Mouse (Mus musculus) left cerebral cortex, postnatal 36 days (tissue): ENCODE data around the gene Wdr78. TPM values are rescaled to one million over a fixed set of nuclear protein-coding genes. Genes with fewer than 3 reads are reported as not detected.
A peak's percentile ranks its signal among the peaks of the same experiment; 100 is the strongest.

Experiments used
- DNase-seq, 2 experiments: peaks; one replicate each; pipeline ENCODE4 v3.0.0; 2021 to 2022; ENCODE audit warnings: low spot score in 2 of 2, mixed read lengths in 1 of 2
- intact Hi-C: fragments of 180-260 bp; cut with DNase I; formaldehyde crosslinking; loops from one replicate; pipeline ENCODE4 v1.15.1; 2025
- total RNA-seq, 2 experiments: library from RNA; stranded (reverse); gene quantifications; 2 replicates each; pipeline ENCODE4 v1.2.3; 2021

The Wdr78 gene
- total RNA-seq: 10 to 100 TPM; 10.6 to 17.4 TPM

GRCm38 (mm10) chr4:103114184-103115111, at the start of gene Wdr78, which contains the start of gene Mier1:
Gene Wdr78 (minus strand): TSS chr4:103114555.
Gene Mier1 (plus strand): TSS chr4:103114390.
- peak; percentile 95 to 97 for DNase-seq
- intact Hi-C loops: loop anchor here (10.0 kb wide), 1 partner anchor 130 kb away; no protein-coding TSS in a partner anchor

DNA sequence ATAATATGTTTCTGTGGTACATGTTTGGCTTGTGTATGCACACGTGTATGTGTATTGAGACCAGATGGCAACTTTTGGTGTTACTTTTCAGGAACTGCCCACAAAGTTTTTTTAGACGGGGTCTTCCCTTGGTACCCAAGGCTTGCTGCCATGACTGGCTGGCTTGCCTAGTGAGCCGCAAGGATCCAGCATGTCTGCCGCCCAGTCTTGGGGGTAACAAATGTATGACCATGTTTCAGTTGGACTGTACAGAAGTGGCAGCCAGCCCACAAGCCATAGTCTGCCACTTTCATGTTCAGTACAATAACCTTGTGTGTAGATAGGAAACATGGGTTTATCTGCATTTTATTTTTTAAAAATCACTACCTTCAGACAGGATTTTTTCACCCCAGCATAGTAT, 44.4 kb upstream of the Wdr78 start:
- no peak for DNase-seq

GRCm38 (mm10) chr4:103151946-103152345, 37.6 kb upstream of the Wdr78 start:
- intact Hi-C loops: no loop called here
- DNase-seq: no peak

More for the DNA sequence above, 44.4 kb upstream of the Wdr78 start:
- intact Hi-C loops: no loop called here

GRCm38 (mm10) chr4:103146339-103146738, 32.0 kb upstream of the Wdr78 start:
- intact Hi-C loops: loop anchor here (2.0 kb wide), 1 partner anchor 160 kb away; no protein-coding TSS in a partner anchor

DNA sequence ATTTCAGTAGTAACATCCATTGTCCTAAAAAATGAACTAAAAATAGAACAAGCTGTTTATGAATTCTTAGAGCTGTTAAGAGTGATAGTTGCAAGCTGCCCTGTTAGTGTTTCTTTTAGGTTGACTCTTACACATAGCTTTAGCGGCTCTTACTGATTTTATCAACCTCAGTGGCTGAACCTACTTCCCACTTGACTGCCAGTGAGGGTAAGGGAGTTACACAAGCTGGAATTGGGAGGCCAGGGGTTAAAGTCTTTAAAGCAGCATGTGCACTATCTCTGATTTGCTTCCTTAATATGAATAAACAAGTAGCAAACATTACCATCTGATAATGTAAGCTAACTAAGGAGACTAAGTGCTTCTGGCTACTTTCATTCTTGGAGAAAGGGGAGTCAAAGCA, 22.6 kb upstream of the Wdr78 start:
- intact Hi-C loops: no loop called here
- no peak for DNase-seq

More at GRCm38 (mm10) chr4:103146339-103146738, 32.0 kb upstream of the Wdr78 start:
- peak; percentile 54 to 73 for DNase-seq

GRCm38 (mm10) chr4:103126533-103126932, 12.2 kb upstream of the Wdr78 start:
- no peak for DNase-seq
- intact Hi-C loops: no loop called here

DNA sequence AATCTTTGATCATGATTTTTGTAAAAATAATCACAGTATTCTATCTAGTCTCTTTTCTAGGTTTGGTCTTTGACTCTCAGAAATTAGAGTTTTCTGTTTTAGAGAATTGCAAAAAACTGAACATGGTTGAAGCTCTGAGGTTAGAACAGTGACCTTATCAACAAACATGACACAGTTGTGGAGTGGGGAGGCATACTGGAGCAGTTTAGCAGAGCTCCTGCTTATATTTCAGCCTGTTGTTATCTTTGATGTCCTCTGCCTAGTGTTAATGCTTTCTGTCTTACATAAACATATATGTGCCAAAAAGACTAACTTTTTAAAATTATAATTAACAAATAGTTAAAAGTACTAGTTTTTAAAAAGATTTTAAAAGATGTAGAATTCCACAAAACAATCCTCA, 9.3 kb upstream of the Wdr78 start:
- no peak for DNase-seq
- intact Hi-C loops: no loop called here

DNA sequence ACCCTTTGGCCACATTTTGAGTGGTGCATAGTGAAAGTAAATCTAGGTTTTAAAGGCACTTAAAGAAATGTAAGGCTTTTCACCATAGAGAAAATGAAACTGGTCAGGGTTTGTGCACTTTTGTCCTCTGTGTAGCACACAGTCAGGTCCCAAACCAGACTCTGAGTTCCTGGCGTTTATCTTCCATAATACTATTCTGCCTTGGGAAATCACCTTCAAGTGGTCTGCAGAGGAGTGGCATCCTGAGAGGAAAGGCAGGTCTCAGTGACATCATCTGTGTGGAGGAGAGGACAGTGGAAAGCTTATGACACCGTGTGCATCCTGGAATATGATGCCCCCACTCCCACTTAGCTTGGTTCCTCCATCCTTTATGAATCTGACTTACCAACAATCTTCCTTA, 8.7 kb upstream of the Wdr78 start:
- no peak for DNase-seq
- intact Hi-C loops: no loop called here

- intact Hi-C loops: no loop called here
- no peak for DNase-seq
Measured at GRCm38 (mm10) chr4:103120874-103121389, 6.6 kb upstream of the Wdr78 start.

DNA sequence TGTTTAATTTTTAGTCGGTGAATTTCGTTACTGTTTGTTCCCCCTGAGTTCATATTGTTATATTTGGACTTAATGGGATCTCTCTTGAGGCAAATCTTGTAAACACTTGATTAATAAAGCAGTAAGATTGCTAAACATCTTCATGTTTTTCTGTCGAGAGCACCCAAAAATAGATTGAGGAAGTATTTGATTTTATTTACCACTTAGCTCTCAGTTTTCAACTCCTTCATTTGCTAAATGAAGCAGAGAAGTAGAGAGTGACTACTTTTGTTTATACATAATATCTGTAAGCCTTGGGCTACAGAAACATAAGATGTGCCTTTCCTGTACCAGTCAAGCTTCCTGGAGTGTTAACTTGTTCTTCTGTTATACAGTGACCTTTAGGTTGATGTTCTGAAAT, 6.0 kb upstream of the Wdr78 start:
- intact Hi-C loops: no loop called here
- DNase-seq: no peak

DNA sequence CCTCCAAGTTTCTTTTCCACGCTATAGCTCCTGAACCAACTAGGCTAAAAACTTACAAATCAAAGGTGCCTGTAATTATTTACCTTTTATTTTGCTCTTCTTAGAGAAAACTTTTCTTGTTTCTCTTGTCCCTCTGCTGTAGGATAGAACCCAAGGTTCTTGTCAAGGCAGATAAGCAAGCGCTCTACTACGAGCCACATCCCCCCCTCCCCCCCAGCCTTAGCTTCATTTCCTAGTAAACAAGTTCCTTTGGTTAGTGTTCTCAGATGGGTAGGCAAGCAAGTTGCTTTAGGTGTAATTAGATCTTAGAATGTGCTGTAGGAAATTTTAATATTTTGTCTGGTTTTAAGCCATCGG, 5.7 kb upstream of the Wdr78 start:
- no peak for DNase-seq
- intact Hi-C loops: no loop called here

GRCm38 (mm10) chr4:103119229-103120027, 5.1 kb upstream of the Wdr78 start:
- DNase-seq: peak; percentile 73 to 85
- intact Hi-C loops: loop anchor here (10.0 kb wide), 1 partner anchor 135 kb away; no protein-coding TSS in a partner anchor

GRCm38 (mm10) chr4:103118888-103119228, 4.5 kb upstream of the Wdr78 start:
- DNase-seq: no peak
- intact Hi-C loops: loop anchor here (10.0 kb wide), 1 partner anchor 134 kb away; no protein-coding TSS in a partner anchor

- intact Hi-C loops: loop anchor here (10.0 kb wide), 1 partner anchor 129 kb away; no protein-coding TSS in a partner anchor
- no peak for DNase-seq
Measured at GRCm38 (mm10) chr4:103113402-103113801, 953 bp downstream of the Wdr78 start.

DNA sequence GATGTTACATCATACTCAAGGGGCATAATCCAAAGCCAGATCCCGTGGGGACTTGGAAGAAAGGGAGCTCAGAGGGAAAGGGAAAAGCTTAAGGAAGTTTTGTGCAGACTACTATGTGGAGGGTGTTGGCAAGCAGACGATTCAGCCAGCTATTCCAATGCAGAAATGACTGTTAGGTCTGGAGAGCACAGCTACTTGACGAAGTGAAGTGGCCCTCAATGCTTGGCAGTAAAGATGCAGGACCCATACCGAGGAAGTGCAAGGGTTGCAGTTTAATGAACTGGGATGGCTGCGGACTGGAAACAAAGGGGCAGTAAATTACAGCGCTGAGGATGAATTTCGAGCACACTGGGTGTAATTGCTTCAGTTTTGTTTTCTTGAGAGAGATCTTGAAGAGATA, 1.7 kb downstream of the Wdr78 start:
- no peak for DNase-seq
- intact Hi-C loops: loop anchor here (10.0 kb wide), 1 partner anchor 128 kb away; no protein-coding TSS in a partner anchor

DNA sequence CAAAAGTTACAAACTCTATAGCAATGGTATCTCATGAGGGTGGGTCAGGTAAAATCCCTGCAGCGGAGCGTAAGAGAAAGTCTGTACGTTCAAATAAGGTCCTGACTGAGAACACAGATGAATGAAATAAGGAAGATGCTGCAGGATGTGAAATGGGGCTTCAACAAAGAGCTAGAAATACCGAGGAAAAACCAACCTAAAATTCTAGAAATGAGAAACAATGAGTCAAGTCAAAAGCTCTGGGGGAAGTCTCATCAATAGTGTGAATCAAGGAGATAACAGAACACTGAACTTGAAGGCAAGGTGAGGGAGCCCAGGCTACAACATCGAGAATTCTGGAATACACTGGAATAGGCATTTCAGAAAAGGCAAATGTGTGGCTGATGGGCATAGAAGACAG, 15.8 kb downstream of the Wdr78 start:
- intact Hi-C loops: no loop called here
- DNase-seq: no peak

DNA sequence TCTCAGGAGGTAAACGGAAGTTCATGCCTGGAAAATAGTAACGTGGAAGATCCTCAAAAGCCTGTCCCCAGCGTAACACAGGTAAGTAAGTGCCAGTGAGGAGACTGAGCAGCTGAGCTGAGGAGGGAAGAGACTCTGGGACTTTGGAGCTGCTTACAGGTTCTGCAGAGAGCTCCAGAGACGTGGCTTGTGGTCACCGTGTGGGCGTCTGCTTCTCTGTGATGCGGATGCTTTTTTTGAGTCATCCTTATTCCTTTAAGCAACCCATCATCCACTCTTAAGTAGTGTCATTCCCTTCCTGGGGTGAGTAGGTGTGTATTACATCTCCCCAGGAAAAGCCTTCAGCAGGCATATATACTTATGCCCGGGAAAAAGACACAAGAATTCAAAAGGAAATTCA, 18.4 kb downstream of the Wdr78 start:
- intact Hi-C loops: no loop called here
- DNase-seq: no peak

- no peak for DNase-seq
- intact Hi-C loops: no loop called here
Measured at GRCm38 (mm10) chr4:103085237-103085636, 29.1 kb downstream of the Wdr78 start.

GRCm38 (mm10) chr4:103070631-103071030, 43.7 kb downstream of the Wdr78 start:
- DNase-seq: no peak
- intact Hi-C loops: no loop called here
